Mouse (Mus musculus) megakaryocyte, embryonic 14.5 days (primary cell): Measurements from ENCODE around the gene Tbk1.

ENCODE experiments used
- FLI1 ChIP-seq: IDR thresholded peaks from 2 replicates; pipeline ENCODE4 v1.6.1; 2012; ENCODE audit warnings: low read length, inconsistent platforms, mixed read lengths
- GATA1 ChIP-seq: IDR thresholded peaks from 3 replicates; pipeline ENCODE4 v1.6.1; 2012; ENCODE audit warnings: mixed read lengths, low read length, inconsistent platforms, borderline replicate concordance

DNA sequence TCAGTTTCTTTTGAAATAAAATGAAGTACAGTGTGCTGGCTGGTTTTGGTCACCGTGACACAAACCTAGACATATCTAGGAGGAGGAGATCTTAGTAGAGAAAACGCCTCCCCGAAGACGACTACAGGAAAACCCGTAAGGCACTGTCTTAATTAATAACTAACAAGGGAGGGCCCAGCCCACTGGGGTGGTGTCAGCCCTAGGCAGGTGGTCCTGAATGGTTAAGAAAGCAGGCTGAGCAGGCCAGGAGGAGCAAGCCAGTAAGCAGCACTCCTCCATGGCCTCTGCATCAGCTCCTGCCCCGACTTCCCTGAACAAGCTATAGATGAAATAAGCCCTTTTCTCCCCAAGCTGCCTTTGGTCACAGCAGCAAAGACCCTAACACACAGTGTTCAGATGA lies 16.8 kb downstream of the Tbk1 start:
- TF ChIP-seq GATA1 = no peak
- TF ChIP-seq FLI1 = no peak
